Mouse (Mus musculus): Measurements from ENCODE around the gene Fam168a. TPM values are rescaled to one million over a fixed set of nuclear protein-coding genes. Genes with fewer than 3 reads are reported as not detected.

Fam168a gene
- 31.8 TPM for polyA plus RNA-seq (2017; shearing (Covaris generic))

GRCm38 (mm10) chr7:100706143-100706841 lies at the start of gene Fam168a:
Gene Fam168a (plus strand): TSS chr7:100706635.

DNA sequence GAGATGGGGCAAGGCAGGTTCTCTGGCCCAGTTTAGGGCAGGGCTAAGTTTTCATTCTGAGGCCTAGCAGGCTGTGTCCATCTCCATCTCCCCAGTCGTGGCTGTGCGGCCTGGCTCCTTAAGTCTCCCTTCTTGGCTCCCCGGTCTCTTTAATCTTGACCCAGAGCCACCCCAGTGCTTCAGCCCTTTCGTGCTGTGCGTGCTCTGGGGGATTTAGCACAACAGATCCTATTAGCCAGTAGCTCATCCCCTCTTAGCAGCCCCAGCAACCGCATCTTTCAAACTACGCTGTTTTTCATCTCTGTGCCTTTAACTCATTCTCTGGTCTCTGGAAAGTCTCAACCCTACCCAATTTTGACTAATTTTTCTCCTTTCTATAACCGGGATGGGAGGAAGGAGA lies 44.2 kb upstream of the Fam168a start, which contains the start of gene Plekhb1:
Gene Plekhb1 (minus strand): TSS at position 184 of the 400 bp plus-strand sequence.

DNA sequence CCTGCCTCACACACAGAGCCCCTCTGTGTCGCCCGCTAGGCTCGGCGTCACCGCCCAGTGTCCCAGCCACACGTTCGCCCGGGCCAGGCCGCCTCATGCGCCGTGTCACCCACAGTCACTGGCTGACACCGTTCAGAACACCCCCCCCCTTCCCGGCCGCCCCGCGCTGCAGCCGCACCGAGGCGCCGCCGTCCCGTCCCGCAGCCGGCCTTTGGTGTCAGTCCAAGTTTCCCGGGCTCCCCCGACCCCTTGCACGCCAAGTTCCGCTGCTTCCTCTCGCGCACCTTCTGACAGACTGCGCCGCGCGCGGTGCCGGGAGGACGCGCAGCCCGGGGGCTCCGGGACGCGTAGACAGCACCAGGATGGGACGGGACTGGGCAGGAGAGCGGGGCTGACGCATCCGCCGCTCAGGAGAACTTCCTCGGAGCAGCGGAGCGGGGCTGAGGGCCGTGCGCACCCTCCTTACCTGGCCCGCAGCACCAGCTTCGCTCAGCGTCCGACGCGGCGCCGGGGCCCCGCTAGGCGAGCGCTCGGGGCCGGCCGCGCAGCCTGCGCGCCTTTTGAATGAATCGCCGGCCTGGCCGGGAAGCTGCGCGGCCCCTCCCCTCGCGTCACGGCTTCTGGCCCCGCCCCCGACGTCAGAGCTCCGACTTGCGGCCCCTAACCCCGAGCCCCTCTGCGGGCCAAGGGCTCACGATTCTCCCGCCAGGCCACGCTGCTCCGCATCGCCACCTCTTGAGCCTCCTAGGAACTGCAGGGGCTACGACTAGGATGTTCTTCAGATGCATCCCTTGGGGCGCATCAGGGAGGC lies 156.6 kb downstream of the Fam168a start, which contains the start of gene Relt:
Gene Relt (minus strand): TSS at position 619 of the 811 bp plus-strand sequence.

Other genes with a start within 250 kb of the Fam168a start
- 0.13 TPM for gene Ucp3, start 233.6 kb upstream of the Fam168a start, polyA plus RNA-seq (2017; shearing (Covaris generic))
- gene Ucp2, start 213.3 kb upstream of the Fam168a start, polyA plus RNA-seq (2017; shearing (Covaris generic)), result 1,740 TPM
- 18.3 TPM for gene Dnajb13, start 191.7 kb upstream of the Fam168a start, polyA plus RNA-seq (2017; shearing (Covaris generic))
- 22.4 TPM for gene Coa4, start 169.6 kb upstream of the Fam168a start, polyA plus RNA-seq (2017; shearing (Covaris generic))
- 10.1 TPM for gene Rab6a, start 99.2 kb upstream of the Fam168a start, polyA plus RNA-seq (2017; shearing (Covaris generic))
- gene Mrpl48, start 98.3 kb upstream of the Fam168a start, polyA plus RNA-seq (2017; shearing (Covaris generic)), result 50.8 TPM
- 0.20 TPM for gene Plekhb1, start 44.2 kb upstream of the Fam168a start, polyA plus RNA-seq (2017; shearing (Covaris generic))
- 38.5 TPM for gene Relt, start 156.8 kb downstream of the Fam168a start, polyA plus RNA-seq (2017; shearing (Covaris generic))
- not detected for gene Arhgef17, start 225.5 kb downstream of the Fam168a start, polyA plus RNA-seq (2017; shearing (Covaris generic))

All from inflammation-experienced regulatory T-cells, adult 16 weeks (primary cell).